Mouse (Mus musculus) ES-Bruce4 (cell line): ENCODE measurements around the gene Ccl11.

ENCODE experiments used
- EP300 ChIP-seq: IDR thresholded peaks from 2 replicates; pipeline ENCODE4 v1.6.1; 2011; ENCODE audit warnings: low read depth, low read length; ENCODE audit not compliant: insufficient read depth
- POLR2A ChIP-seq: IDR thresholded peaks from one replicate; pipeline ENCODE4 v1.8.1; 2011; ENCODE audit warnings: low read length; ENCODE audit not compliant: insufficient read depth

GRCm38 (mm10) chr11:82073686-82074085 lies 16.1 kb downstream of the Ccl11 start:
- no peak for TF ChIP-seq POLR2A
- TF ChIP-seq EP300 = no peak
